Mouse (Mus musculus) adrenal gland, adult 2 months (tissue): Measurements from ENCODE around the gene AI467606. TPM values are rescaled to one million over a fixed set of nuclear protein-coding genes. Genes with fewer than 3 reads are reported as not detected.

Source experiments
- DNase-seq: peaks from one replicate; pipeline ENCODE4 v3.0.0; 2021
- long read RNA-seq: library from polyadenylated mRNA; stranded (forward); transcript quantifications from one replicate; pipeline ENCODE4 v2.0.0, GENCODE M21; 2021
- polyA plus RNA-seq: library from polyadenylated mRNA; depleted of rRNA; stranded (reverse); fragments of >200 nt; gene quantifications from 2 replicates; pipeline ENCODE4 v1.2.3, GENCODE M21; 2012; rRNA removed
- total RNA-seq, 2 experiments: library from RNA; stranded (reverse); gene quantifications; 2 replicates each; pipeline ENCODE4 v1.2.3; 2021

The AI467606 gene
- 1 to 10 TPM; 1.6 to 1.9 TPM for total RNA-seq
- polyA plus RNA-seq, result 7.6 TPM in 2 replicates
- long read RNA-seq, partial matches to known transcripts, result 0 of 3 reads
- long read RNA-seq, other reads (novel, unspliced or antisense), result 0 of 3 reads

DNA sequence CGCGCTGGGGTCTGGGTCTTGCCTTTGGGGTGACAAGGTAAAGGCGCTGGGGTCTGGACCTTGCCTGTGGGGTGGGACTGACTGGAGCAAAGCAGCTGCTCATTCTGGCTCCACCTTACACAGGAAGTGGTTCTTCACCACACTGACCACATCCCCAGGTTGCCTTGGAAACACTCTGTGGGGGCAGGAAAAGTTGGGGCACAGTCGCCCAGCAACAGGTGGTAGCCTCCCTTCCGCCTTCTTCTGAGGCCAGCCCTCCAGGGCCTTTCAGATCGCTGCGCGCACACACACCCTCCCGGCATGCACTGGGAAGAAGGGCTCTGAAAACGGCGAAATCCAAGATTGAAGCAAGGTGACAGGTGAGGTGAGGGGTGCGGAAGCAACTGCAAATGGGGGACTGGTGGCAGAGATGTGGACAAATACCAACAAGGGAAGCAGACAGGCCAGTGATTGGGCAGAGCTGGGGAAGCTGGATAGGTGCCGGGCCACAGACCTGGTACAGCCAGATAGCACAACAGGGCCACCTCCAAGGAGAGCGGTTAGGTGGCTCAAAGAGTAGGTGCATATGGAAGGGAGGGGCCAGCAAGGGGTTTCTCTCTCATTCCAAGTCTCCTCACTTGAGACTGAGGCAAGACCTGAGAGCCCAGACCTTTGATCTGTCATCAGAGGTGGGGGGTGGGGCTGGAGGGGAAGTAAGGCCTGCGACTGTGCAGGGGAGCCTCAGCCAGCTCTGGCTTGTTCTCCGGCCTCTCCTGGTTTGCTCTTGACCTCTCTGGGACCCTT, at the start of gene AI467606:
Gene AI467606, plus strand, starts transcription at position 246 of the 783 bp plus-strand sequence.
- DNase-seq, result peak; percentile 44

GRCm38 (mm10) chr7:127041851-127042672, 49.1 kb upstream of the AI467606 start, which contains the start of gene Kif22:
Gene Kif22 (minus strand): TSS chr7:127042471.
- peak; percentile 94 for DNase-seq

GRCm38 (mm10) chr7:127055026-127055585, 36.1 kb upstream of the AI467606 start:
- no peak for DNase-seq

DNA sequence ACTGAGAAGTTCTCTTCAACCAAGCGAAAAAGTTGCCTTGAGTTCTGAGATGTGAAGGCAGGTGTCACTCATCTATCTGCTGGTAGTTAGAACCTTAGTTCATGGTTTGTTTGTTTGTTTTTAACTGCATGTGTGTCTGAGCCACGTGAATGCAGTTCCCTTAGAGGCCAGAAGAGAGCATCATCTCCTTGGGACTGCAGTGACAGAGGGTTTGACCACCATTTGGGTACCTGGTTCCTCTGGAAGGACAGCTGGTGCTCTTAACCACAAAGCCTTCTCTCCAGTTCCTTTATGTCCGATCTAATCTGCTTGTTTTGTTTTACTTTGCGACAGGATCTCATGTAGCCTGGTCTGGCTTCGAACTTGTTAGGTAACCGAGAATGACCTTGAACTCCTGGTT, 25.6 kb upstream of the AI467606 start:
- DNase-seq, result no peak

DNA sequence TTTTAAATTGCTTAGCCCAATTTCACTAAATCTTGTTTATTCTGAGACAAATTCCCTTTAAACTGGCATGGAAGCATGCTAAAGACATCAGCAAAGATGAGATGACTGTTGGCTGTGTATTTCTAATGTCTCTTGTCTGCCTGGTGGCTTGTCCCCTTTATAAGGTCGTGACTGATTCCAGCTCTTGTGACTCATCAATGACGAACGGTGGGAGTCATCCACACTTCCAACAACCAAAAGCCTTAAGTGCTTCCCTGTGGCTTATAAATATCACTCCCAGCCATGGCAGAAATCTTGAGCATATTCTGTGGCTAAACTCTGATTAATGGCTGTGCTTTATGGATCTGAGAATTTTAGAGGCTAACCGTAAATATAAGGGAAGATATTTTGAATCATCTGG, 24.8 kb upstream of the AI467606 start:
- DNase-seq, result peak; percentile 70

- DNase-seq, result no peak
Measured at GRCm38 (mm10) chr7:127070871-127071413, 20.2 kb upstream of the AI467606 start.

GRCm38 (mm10) chr7:127073221-127073620, 17.9 kb upstream of the AI467606 start:
- DNase-seq, result peak; percentile 51

GRCm38 (mm10) chr7:127076188-127076587, 15.0 kb upstream of the AI467606 start:
- no peak for DNase-seq

GRCm38 (mm10) chr7:127077692-127078091, 13.5 kb upstream of the AI467606 start:
- DNase-seq, result no peak

- no peak for DNase-seq
Measured at GRCm38 (mm10) chr7:127080045-127080444, 11.1 kb upstream of the AI467606 start.

GRCm38 (mm10) chr7:127082271-127082670, 8.9 kb upstream of the AI467606 start:
- DNase-seq, result no peak

- DNase-seq, result no peak
Measured at GRCm38 (mm10) chr7:127082995-127083394, 8.2 kb upstream of the AI467606 start.

DNA sequence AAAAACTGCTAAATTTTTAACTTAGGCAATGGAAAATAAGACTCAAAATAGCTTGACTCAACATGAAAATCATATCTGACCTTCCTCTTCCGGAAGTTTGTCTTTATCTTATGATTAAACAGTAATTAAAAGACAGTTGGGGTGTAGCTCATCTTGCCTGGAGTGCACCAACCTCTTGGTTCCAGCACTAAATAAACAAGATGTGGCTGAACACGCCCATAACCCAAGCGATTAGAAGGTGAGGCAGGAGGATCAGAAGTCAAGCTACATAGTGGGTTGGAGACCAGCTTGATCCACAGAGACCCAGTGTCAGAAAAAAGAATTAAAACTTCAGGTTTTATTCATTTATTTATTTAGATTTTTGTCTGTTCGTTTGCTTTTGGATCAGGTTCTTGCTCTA, 7.5 kb upstream of the AI467606 start:
- DNase-seq, result no peak

GRCm38 (mm10) chr7:127084794-127085193, 6.4 kb upstream of the AI467606 start:
- no peak for DNase-seq

DNA sequence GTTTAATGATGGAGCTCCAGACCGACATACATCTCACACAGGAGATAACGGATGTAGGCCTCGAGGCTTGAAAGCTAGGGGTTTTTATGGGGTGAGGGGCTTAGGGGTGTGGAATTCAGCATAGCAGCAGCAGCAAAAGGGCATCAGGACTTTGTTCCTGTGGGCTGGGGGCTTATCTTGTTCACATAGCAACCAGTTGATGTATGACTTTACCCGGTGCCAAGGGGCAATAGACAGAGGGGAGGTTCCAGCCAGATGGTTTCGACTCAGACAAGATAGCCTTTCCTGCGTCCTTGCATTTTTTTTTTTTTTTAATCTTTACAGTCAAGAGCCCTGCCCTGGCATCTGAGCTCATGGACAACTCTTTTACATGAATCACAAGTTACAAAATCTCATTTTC, 5.4 kb upstream of the AI467606 start:
- DNase-seq, result peak; percentile 15

DNA sequence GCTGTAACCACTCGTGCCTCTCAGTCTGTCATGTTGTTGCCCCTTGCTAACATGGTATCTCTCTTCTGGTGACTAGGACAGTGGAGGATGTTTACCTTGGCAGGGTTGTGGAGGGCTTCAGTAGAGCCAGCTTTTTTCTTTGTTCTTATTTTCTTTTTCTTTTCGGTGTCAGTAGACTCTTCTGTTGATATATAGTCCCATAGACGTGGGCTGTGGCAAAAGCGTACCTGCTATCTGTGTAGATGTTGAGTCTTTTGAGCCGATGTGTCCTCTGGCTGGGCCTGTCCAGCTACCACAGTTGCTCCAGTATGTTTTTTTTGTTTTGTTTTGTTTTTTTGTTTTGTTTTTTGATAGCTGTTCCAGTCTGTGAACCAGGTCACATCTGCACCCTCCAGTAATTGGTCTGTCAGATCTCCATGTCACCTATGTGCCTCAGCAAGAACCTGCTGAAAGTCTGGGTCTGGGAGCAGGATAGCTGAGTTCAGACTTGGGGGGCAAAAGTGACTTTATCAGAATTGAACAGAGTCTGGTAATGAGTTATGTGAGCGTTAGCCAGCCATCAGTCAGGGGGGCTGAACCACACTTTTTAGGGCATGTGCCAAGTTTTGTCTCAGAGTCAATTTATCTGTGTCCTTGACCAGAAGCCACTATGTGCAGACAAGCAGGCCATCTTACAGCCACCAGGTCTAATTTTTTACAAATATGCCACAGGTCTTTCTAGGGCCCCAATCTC, 3.7 kb upstream of the AI467606 start, which contains the start of gene Zg16:
Gene Zg16, minus strand, starts transcription at position 51 of the 733 bp plus-strand sequence.
- peak; percentile 63 for DNase-seq

DNA sequence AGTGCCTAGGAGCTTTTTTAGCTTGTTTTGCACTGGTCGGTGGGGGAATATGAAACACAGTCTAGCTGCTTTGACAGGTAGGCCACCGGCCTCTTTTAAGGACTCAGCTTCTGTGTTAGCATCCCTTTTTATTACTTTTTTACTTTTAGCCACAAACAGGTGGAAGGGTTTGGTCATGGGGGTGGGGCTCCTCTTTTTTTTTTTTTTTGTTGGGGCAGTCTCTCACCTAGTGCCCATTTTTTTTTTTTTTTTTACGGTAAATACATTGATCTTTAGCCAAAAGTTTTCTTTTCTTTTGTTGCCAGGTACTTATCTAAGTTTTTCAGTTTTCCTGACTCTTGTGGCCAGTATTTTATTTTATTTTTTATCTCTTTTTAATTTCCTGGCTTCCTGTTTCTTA, 3.1 kb upstream of the AI467606 start:
- DNase-seq, result no peak

- no peak for DNase-seq
Measured at GRCm38 (mm10) chr7:127088901-127089845, 2.0 kb upstream of the AI467606 start.

GRCm38 (mm10) chr7:127090154-127091113, 725 bp upstream of the AI467606 start:
- no peak for DNase-seq
